Mouse (Mus musculus) hindbrain, postnatal 0 days (tissue): ENCODE data around the gene Rasal2. TPM values are rescaled to one million over a fixed set of nuclear protein-coding genes. Genes with fewer than 3 reads are reported as not detected.

ENCODE experiments used
- ATAC-seq: fragments of 200-750 bp; cut with Nextera tagmentation; 2 replicates; pipeline ENCODE4 v1.8.0; 2017; ENCODE audit warnings: mild to moderate bottlenecking, moderate TSS enrichment, moderate library complexity
- DNase-seq: peaks from one replicate; pipeline ENCODE4 v3.0.0-alpha.2; 2015; ENCODE audit warnings: low spot score
- H3K27ac ChIP-seq: fragments of 300-500 bp; sonication (generic); 2 replicates; pipeline ENCODE4 v1.5.1; 2014; ENCODE audit warnings: mild to moderate bottlenecking
- H3K27me3 ChIP-seq: fragments of 300-500 bp; sonication (generic); 2 replicates; pipeline ENCODE4 v1.6.1; 2014; ENCODE audit warnings: low read length, mixed read lengths; ENCODE audit not compliant: insufficient read depth
- H3K36me3 ChIP-seq: fragments of 300-500 bp; sonication (generic); 2 replicates; pipeline ENCODE4 v1.6.1; 2014; ENCODE audit warnings: low read length, mixed read lengths; ENCODE audit not compliant: insufficient read depth
- H3K4me1 ChIP-seq: fragments of 300-500 bp; sonication (generic); 2 replicates; pipeline ENCODE4 v1.6.1; 2014; ENCODE audit warnings: antibody characterized with exemption, low read length, mixed read lengths; ENCODE audit not compliant: insufficient read depth
- H3K4me2 ChIP-seq: fragments of 300-500 bp; sonication (generic); 2 replicates; pipeline ENCODE4 v1.6.1; 2014; ENCODE audit warnings: low read depth, mild to moderate bottlenecking, low read length, moderate library complexity, mixed read lengths
- H3K4me3 ChIP-seq: fragments of 300-500 bp; sonication (generic); 2 replicates; pipeline ENCODE4 v1.5.1; 2014; ENCODE audit warnings: low read length
- H3K9ac ChIP-seq: fragments of 300-500 bp; sonication (generic); replicated peaks from 2 replicates; pipeline ENCODE4 v1.6.1; 2014; ENCODE audit warnings: mild to moderate bottlenecking, low read length, moderate library complexity, mixed read lengths
- H3K9me3 ChIP-seq: fragments of 300-500 bp; sonication (generic); 2 replicates; pipeline ENCODE4 v1.6.1; 2016; ENCODE audit warnings: low read length, mixed read lengths
- CTCF ChIP-seq: IDR thresholded peaks from 2 replicates; pipeline ENCODE4 v1.5.1; 2016; ENCODE audit warnings: antibody characterized with exemption, control low read depth, low read depth
- WGBS: fragments of 180-500 bp; shearing (Covaris S2); extraction: QIAGEN DNeasy Blood & Tissue Kit; methylation state at CpG from one replicate; pipeline ENCODE4 v1.1.7; 2014; 5-methylcytosine and 5-hydroxymethylcytosine counted together
- polyA plus RNA-seq: library from polyadenylated mRNA; unstranded; fragments of >200 nt; fragmentation: Nextera tagmentation; extraction: Ambion mirVana; gene quantifications from 2 replicates; pipeline ENCODE4 v1.2.1, GENCODE M21; 2015
- total RNA-seq: library from RNA; depleted of rRNA; stranded (reverse); fragments of >200 nt; gene quantifications from 2 replicates; pipeline ENCODE4 v1.2.3, GENCODE M21; 2014; rRNA removed

The Rasal2 gene
- total and polyA plus RNA-seq, 2 experiments from 2014 or later = 31.3 to 37.0 TPM

DNA sequence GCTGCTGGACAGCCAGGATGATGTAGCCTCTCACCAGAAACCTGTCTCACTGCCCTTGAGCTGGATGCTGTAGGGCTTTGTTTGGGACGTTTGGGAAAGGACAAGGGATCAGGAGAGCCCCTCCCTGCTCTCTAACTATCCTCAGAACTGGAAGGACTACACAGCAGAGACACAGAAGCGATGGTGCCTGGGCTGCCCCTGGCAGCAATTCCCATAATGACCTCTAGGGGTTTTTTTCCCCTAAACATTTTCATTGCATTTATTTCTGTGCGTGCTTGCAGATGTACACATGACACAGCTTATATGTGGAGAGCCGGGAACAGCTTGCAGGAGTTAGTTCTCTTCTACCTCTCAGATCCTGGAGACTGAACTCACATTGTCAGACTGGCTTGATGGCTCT is 320.3 kb downstream of the Rasal2 start:
- Histone ChIP-seq H3K4me1 (no peaks in the 10 kb centered on the region), H3K4me2 (no peak overlapping the region), H3K27ac (no peak overlapping the region), H3K4me3 (no peak overlapping the region), H3K9ac (no peak overlapping the region), H3K27me3 (no peaks in the 10 kb centered on the region), H3K36me3 (no peaks in the 10 kb centered on the region), H3K9me3 (no peaks in the 10 kb centered on the region)
- no peak for ATAC-seq
- 71% methylated on average over 4 of the region's 4 CpGs for WGBS
- peak; percentile 45 for TF ChIP-seq CTCF
- no peak for DNase-seq

DNA sequence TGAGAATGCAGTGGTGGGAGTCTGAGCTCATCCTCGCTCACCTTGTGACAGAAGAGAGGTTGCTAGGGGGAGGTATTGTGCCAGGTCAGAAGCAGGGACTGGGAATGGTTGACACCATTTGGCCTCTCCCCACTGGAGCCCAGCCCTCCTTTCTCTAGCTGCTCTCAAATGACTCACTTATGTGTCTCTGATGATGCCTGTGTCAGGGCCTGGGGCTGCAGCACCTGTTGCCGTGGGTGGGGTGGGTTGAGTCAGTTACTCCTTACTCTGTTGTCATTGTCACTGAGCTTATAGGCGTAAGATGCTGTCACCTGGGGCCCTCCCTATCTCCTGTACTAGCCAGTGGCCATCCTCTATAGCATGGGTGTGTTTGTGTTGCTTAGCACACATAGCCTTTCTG is 321.6 kb downstream of the Rasal2 start:
- Histone ChIP-seq H3K36me3 (no peaks in the 10 kb centered on the region), H3K4me1 (no peaks in the 10 kb centered on the region), H3K27ac (no peak overlapping the region), H3K4me3 (no peak overlapping the region), H3K9me3 (no peaks in the 10 kb centered on the region), H3K4me2 (no peak overlapping the region), H3K27me3 (no peaks in the 10 kb centered on the region), H3K9ac (no peak overlapping the region)
- DNase-seq (no peak), ATAC-seq (no peak)
- WGBS = 78% methylated on average over 3 of the region's 3 CpGs
- TF ChIP-seq CTCF = no peak

DNA sequence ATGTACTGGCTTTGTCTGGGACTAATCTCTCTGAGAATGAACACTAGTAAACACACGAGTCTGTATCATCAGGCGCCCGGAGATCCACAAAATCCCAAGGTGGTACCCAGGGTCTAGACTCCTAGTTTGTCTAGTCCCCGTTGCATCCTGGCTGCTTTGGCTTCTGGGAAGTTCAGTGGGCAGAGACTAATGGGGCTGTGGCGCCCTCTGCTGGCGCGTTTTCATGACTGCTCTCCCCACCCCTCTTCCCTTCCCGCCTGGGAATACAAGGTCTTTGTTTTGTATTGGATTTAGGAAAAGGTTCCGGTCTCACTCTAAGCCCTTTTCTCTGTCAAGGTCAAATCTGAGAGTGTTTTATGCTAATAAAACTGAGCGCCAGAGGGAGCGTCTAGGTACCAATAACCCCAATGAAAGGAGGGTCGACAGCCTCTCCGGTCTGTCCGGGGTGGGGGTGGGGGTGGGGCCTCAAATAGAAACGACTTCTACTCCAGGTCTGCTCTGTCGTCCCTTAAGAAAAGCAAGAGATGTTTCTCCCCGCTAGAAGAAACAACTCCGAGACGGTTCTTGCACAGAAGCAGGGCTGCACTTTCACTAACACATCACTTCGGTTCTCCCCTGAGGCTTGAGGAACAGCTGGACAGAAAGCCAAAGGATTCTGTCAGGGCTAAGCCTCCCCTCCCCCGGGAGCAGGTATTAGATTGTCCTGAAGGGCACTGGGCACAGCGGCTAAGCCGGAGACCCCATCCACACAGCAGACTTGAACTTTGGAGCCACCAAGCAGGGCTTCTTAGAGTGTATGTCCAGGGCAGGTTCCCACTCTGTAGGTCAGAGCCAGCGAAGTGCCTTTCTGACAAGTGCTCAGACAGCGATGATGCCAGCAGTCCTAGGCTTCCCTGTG is 326.0 kb downstream of the Rasal2 start:
- H3K4me3 ChIP-seq = peak overlapping the region; percentile 33
- peak; percentile 86 for TF ChIP-seq CTCF
- no peak overlapping the region for H3K27ac ChIP-seq
- no peaks in the 10 kb centered on the region for H3K4me1 ChIP-seq
- H3K36me3 ChIP-seq = no peaks in the 10 kb centered on the region
- DNase-seq (peak; percentile 86), ATAC-seq (peak; percentile 70)
- 9% methylated on average over 25 of the region's 25 CpGs for WGBS
- peak overlapping the region; percentile 62 for H3K4me2 ChIP-seq
- H3K27me3 ChIP-seq = no peaks in the 10 kb centered on the region
- H3K9me3 ChIP-seq = no peaks in the 10 kb centered on the region
- H3K9ac ChIP-seq = peak overlapping the region; percentile 14

Other genes starting within 250 kb of the Rasal2 start
- 11.4 and 12.9 TPM in 2 replicates for gene Cryzl2, start 46.0 kb upstream of the Rasal2 start, total RNA-seq
- gene Cryzl2, start 46.0 kb upstream of the Rasal2 start, polyA plus RNA-seq = 10.6 and 11.6 TPM in 2 replicates
- gene Sec16b, start 94.1 kb upstream of the Rasal2 start, total RNA-seq = 0.21 and 0.22 TPM in 2 replicates
- 0.41 and 0.54 TPM in 2 replicates for gene Sec16b, start 94.1 kb upstream of the Rasal2 start, polyA plus RNA-seq